Mouse (Mus musculus): ENCODE measurements around the gene Irf6. TPM values are rescaled to one million over a fixed set of nuclear protein-coding genes. Genes with fewer than 3 reads are reported as not detected.

Irf6 gene
- total and polyA plus RNA-seq, 3 experiments, result 0.15 to 0.19 TPM; not detected in 1

DNA sequence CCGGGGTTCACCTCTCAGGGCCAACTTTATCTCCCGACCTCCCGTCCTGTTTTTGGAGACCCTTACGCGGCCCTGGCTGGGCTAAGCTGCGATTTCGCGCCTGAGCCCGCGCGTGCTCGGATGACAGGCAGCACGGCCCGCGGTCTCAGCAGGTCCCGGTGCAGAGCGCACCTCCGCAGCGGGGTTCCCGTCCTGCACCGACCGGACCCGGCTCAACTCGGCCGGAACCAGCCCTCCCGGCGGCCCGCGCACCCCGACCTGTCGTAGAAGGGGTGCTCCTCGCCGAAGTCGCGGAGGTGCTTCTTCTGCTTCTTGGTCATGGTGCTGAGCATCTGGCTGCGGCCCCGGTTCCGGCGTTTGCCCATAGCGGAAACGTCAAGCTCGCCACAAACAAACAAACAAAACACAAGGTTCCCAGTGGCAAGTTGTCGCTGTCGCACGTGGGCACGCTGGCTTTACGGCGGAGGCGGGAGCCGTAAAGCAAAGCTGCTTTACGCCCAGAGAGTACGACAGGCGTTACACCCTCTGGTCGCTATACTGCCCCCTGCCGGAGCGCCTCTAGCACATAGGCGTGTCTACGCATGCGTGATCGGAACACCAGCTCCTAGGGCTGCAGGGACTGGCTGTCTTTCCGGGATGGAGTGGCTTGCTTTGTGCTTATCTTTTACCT lies 23.0 kb upstream of the Irf6 start, which contains the start of gene Diexf (continued):
- TF ChIP-seq MYB (IDR thresholded peaks at IDR 0.05; ENCODE audit: low read depth, low read length) (no peak), USF2 (IDR thresholded peaks at IDR 0.05; ENCODE audit: borderline replicate concordance in 1 of 2, insufficient read depth in 1 of 2, low read depth in 1 of 2, low read length in 2 of 2) (no peak), MEF2A (IDR thresholded peaks at IDR 0.05; ENCODE audit: extremely low read depth, insufficient replicate concordance, low read depth, low read length, poor library complexity, severe bottlenecking) (no peak), POLR2AphosphoS5 (IDR thresholded peaks at IDR 0.05; ENCODE audit: borderline replicate concordance, low read depth, low read length) (no peak), UBTF (IDR thresholded peaks at IDR 0.05; ENCODE audit: borderline replicate concordance, insufficient read depth, low read depth, low read length) (no peak), ETS1 (IDR thresholded peaks at IDR 0.05; ENCODE audit: low read depth, low read length) (0 out of 2 replicates have a peak, but pooled peaks have one; percentile 18), USF1 (IDR thresholded peaks at IDR 0.05; ENCODE audit: low read depth, low read length) (peak; percentile 77), E2F4 (IDR thresholded peaks at IDR 0.05; ENCODE audit: borderline replicate concordance, low read depth, low read length) (peak; percentile 74; the same call in 1 of the 2 replicates), GABPA (IDR thresholded peaks at IDR 0.05; ENCODE audit: low read depth, low read length) (no peak), BHLHE40 (IDR thresholded peaks at IDR 0.05; ENCODE audit: borderline replicate concordance, low read depth, low read length) (0 out of 2 replicates have a peak, but pooled peaks have one; percentile 44), MXI1 (IDR thresholded peaks at IDR 0.05; ENCODE audit: low read depth, low read length) (peak; percentile 99)

DNA sequence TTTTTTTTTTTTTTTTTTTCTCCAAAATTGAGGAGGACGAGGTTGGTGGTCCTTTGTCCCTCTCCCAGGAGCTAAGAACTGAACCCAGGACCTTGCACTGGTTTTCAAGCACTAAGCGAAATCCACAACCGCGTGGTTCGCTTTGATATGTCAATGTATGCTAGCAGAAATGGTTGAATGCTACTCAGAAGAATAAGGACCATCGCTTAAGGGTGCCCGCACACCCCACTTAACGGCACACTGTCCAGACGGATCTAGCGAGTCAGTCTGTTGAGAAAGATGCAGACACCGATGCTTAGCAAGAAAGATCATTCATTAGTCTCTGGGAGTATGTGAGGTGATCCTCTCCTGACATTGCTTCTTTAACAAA lies 22.5 kb upstream of the Irf6 start:
- Histone ChIP-seq H3K79me2 (ENCODE audit: control insufficient read depth, insufficient read depth, low read length, poor library complexity) (peaks cover 26% of the 10 kb centered on the region), H3K36me3 (ENCODE audit: control insufficient read depth in 1 of 2, insufficient read depth in 2 of 2, low read length in 2 of 2) (peaks cover 3 to 22% of the 10 kb centered on the region in 2 experiments), H3K27me3 (ENCODE audit: control insufficient read depth in 1 of 2, insufficient read depth in 2 of 2, low read length in 2 of 2) (no peaks in the 10 kb centered on the region), H3K27ac (ENCODE audit: control insufficient read depth, low read depth, low read length) (peak overlapping the region; percentile 64), H3K9ac (ENCODE audit: control insufficient read depth, low read depth, low read length, poor library complexity, severe bottlenecking) (peak overlapping the region; percentile 68), H3K4me1 (ENCODE audit: control insufficient read depth in 1 of 2, insufficient read depth in 2 of 2, low read length in 2 of 2) (peaks cover 2 to 16% of the 10 kb centered on the region in 2 experiments; a peak in 3 of 4 replicates), H3K4me3 (ENCODE audit: control insufficient read depth in 1 of 2, insufficient read depth in 1 of 2, low read depth in 2 of 2, low read length in 2 of 2) (peak overlapping the region; percentile 56 to 58), H3K9me3 (replicated peaks; ENCODE audit: insufficient read depth, low read length) (no peaks in the 10 kb centered on the region)
- no peak for TF ChIP-seq CHD1 (IDR thresholded peaks at IDR 0.05; ENCODE audit: low read depth, low read length)
- peak in 1 of 2 experiments; percentile 11; a peak in 1 of 4 replicates for TF ChIP-seq POLR2A (IDR thresholded peaks at IDR 0.05; ENCODE audit: control insufficient read depth in 1 of 2, insufficient read depth in 1 of 2, low read depth in 1 of 2, low read length in 2 of 2, poor library complexity in 1 of 2)
- TF ChIP-seq GATA1 (IDR thresholded peaks at IDR 0.05; ENCODE audit: low read depth, low read length), result 0 out of 2 replicates have a peak, but pooled peaks have one; percentile 35
- DNase-seq (ENCODE audit: low read depth, low spot score), result no peak

DNA sequence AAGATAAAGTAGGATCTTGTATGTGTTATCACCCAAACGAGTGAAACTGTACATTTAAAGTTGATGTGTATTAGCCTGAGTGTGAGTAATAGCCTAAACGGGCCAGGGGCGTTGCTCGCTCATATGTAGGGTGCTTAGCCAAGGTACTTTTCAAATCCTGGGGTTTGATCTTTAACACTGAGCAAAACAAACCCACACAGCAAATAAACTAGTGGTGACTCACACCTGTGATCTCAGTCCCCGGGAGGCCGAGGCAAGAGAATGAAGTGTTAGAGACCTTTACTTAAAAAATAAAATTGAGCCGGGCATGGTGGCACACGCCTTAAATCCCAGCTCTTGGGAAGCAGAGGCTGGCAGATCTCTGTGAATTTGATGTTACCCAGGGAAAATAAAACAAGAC lies 22.1 kb upstream of the Irf6 start:
- 0 out of 2 replicates have a peak, but pooled peaks have one; percentile 10 for TF ChIP-seq HCFC1 (IDR thresholded peaks at IDR 0.05; ENCODE audit: low read depth, low read length)
- TF ChIP-seq SMC3 (IDR thresholded peaks at IDR 0.05; ENCODE audit: low read depth, low read length), result no peak
- Histone ChIP-seq H3K9ac (ENCODE audit: control insufficient read depth, low read depth, low read length, poor library complexity, severe bottlenecking) (peak overlapping the region; percentile 68), H3K9me3 (replicated peaks; ENCODE audit: insufficient read depth, low read length) (no peaks in the 10 kb centered on the region), H3K4me1 (ENCODE audit: control insufficient read depth in 1 of 2, insufficient read depth in 2 of 2, low read length in 2 of 2) (peaks cover 2 to 16% of the 10 kb centered on the region in 2 experiments; a peak in 3 of 4 replicates), H3K4me3 (ENCODE audit: control insufficient read depth in 1 of 2, insufficient read depth in 1 of 2, low read depth in 2 of 2, low read length in 2 of 2) (peak overlapping the region; percentile 56 to 58), H3K36me3 (ENCODE audit: control insufficient read depth in 1 of 2, insufficient read depth in 2 of 2, low read length in 2 of 2) (peaks cover 3 to 22% of the 10 kb centered on the region in 2 experiments), H3K27ac (ENCODE audit: control insufficient read depth, low read depth, low read length) (peak overlapping the region; percentile 64), H3K27me3 (ENCODE audit: control insufficient read depth in 1 of 2, insufficient read depth in 2 of 2, low read length in 2 of 2) (no peaks in the 10 kb centered on the region), H3K79me2 (ENCODE audit: control insufficient read depth, insufficient read depth, low read length, poor library complexity) (peaks cover 26% of the 10 kb centered on the region)
- DNase-seq (ENCODE audit: low read depth, low spot score), result no peak
